Mouse (Mus musculus): Measurements from ENCODE around the gene Rcor1. TPM values are rescaled to one million over a fixed set of nuclear protein-coding genes. Genes with fewer than 3 reads are reported as not detected.

The Rcor1 gene
- polyA plus RNA-seq (2012; rRNA removed): 17.3 and 19.0 TPM in 2 replicates

GRCm38 (mm10) chr12:111038976-111039612 lies at the start of gene Rcor1:
TSS of gene Rcor1 (plus strand) at chr12:111039351.

Other genes with a start within 250 kb of the Rcor1 start
- 12.3 and 14.3 TPM in 2 replicates for gene Mok, start 198.4 kb upstream of the Rcor1 start, polyA plus RNA-seq (2012; rRNA removed)
- gene Zfp839, start 189.1 kb upstream of the Rcor1 start, polyA plus RNA-seq (2012; rRNA removed): 3.9 and 5.1 TPM in 2 replicates
- gene Cinp, start 150.2 kb upstream of the Rcor1 start, polyA plus RNA-seq (2012; rRNA removed): 70.3 and 70.5 TPM in 2 replicates
- gene Tecpr2, start 150.1 kb upstream of the Rcor1 start, polyA plus RNA-seq (2012; rRNA removed): 14.8 TPM in 2 replicates
- gene Ankrd9, start 60.3 kb upstream of the Rcor1 start, polyA plus RNA-seq (2012; rRNA removed): 9.8 and 10.8 TPM in 2 replicates
- 29.4 and 30.1 TPM in 2 replicates for gene Traf3, start 127.0 kb downstream of the Rcor1 start, polyA plus RNA-seq (2012; rRNA removed)
- 0.09 and 0.22 TPM in 2 replicates for gene 4930595D18Rik, start 145.1 kb downstream of the Rcor1 start, polyA plus RNA-seq (2012; rRNA removed)
- 4.7 and 5.3 TPM in 2 replicates for gene Amn, start 231.7 kb downstream of the Rcor1 start, polyA plus RNA-seq (2012; rRNA removed)

Data from central nervous system, embryonic 14 days (tissue).